Mouse (Mus musculus) MEL (cell line): ENCODE results near the gene Gm7138.
"Not testable (repeated sequence)": the region's sequence is repeated elsewhere in the genome, so short reads cannot be mapped to it uniquely, and the experiment has no call there.

ENCODE experiments used
- CTCF ChIP-seq, 3 experiments: IDR thresholded peaks in 2 of 3; conservative IDR thresholded peaks in 1 of 3; 2 replicates each; pipeline ENCODE4 v1.5.1; 2011 to 2012; ENCODE audit warnings: low read length in 3 of 3, low read depth in 2 of 3, mild to moderate bottlenecking in 2 of 3, improper control_type of control experiment in 1 of 3, inconsistent platforms in 1 of 3, mixed read lengths in 1 of 3, moderate library complexity in 1 of 3; ENCODE audit not compliant: control insufficient read depth in 1 of 3, insufficient read depth in 1 of 3, poor library complexity in 1 of 3, severe bottlenecking in 1 of 3
- E2F4 ChIP-seq: IDR thresholded peaks from 2 replicates; pipeline ENCODE4 v1.6.1; 2011; ENCODE audit warnings: low read depth, low read length, improper control_type of control experiment, borderline replicate concordance
- POLR2A ChIP-seq, 2 experiments: IDR thresholded peaks; 2 replicates each; pipeline ENCODE4 v1.6.1; 2011 to 2012; ENCODE audit warnings: low read length in 2 of 2, mild to moderate bottlenecking in 2 of 2, control low read depth in 1 of 2, improper control_type of control experiment in 1 of 2, low read depth in 1 of 2, moderate library complexity in 1 of 2; ENCODE audit not compliant: control insufficient read depth in 1 of 2, insufficient read depth in 1 of 2, poor library complexity in 1 of 2
- POLR2AphosphoS5 ChIP-seq: IDR thresholded peaks from 2 replicates; pipeline ENCODE4 v1.6.1; 2012; ENCODE audit warnings: low read depth, borderline replicate concordance, mild to moderate bottlenecking, inconsistent platforms, low read length, moderate library complexity, mixed read lengths
- TCF12 ChIP-seq: IDR thresholded peaks from 2 replicates; pipeline ENCODE4 v1.6.1; 2014; ENCODE audit warnings: low read depth, mild to moderate bottlenecking, inconsistent platforms, low read length, improper control_type of control experiment, moderate library complexity
- ZC3H11A ChIP-seq: IDR thresholded peaks from 2 replicates; pipeline ENCODE4 v1.6.1; 2012; ENCODE audit warnings: low read depth, mild to moderate bottlenecking, inconsistent platforms, low read length, improper control_type of control experiment

DNA sequence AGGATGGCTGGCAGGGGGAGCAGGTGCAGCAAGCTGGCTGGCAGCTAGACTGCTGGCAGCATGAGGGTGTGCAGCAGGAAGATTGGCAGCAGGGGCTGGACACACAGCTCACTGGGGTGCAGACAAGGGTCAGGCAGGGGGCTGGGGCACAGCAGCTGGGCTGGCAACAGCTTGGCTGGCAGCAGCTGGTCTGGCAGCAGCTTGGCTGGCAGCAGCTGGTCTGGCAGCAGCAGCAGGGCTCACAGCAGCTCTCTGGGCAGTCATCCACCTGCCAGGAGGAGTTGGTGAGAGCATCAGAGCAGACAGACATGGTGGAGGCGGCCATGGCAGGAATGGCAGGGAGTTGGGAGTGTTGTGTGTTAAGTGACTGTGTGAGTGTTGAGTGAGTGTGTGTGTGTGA, 11.1 kb upstream of the Gm7138 start, which contains the start of gene Gm7137:
- TF ChIP-seq POLR2AphosphoS5; E2F4; POLR2A (IDR thresholded peaks at IDR 0.05; ENCODE audit: control insufficient read depth in 1 of 2, insufficient read depth in 1 of 2, low read depth in 1 of 2, low read length in 2 of 2, poor library complexity in 1 of 2); ZC3H11A; CTCF (IDR thresholded peaks at IDR 0.05 in 2 of 3, conservative IDR thresholded peaks at IDR 0.05 in 1 of 3; ENCODE audit: control insufficient read depth in 1 of 3, insufficient read depth in 1 of 3, low read depth in 2 of 3, low read length in 3 of 3, poor library complexity in 1 of 3, severe bottlenecking in 1 of 3); TCF12: not testable (repeated sequence)
